Mouse (Mus musculus) stomach, embryonic 16.5 days (tissue): ENCODE measurements around the gene Olfr1440. TPM values are rescaled to one million over a fixed set of nuclear protein-coding genes. Genes with fewer than 3 reads are reported as not detected.

Source experiments
- ATAC-seq: fragments of 200-750 bp; cut with Nextera tagmentation; 2 replicates; pipeline ENCODE4 v1.8.0; 2017; ENCODE audit warnings: moderate number of reproducible peaks, moderate TSS enrichment; ENCODE audit not compliant: insufficient read depth, low FRiP score
- H3K27ac ChIP-seq: fragments of 300-500 bp; sonication (generic); 2 replicates; pipeline ENCODE4 v1.5.1; 2014; ENCODE audit warnings: low read length
- H3K27me3 ChIP-seq: fragments of 300-500 bp; sonication (generic); 2 replicates; pipeline ENCODE4 v1.6.1; 2014; ENCODE audit warnings: low read length, control low read depth, mixed read lengths; ENCODE audit not compliant: control insufficient read depth, insufficient read depth
- H3K36me3 ChIP-seq: fragments of 300-500 bp; sonication (generic); 2 replicates; pipeline ENCODE4 v1.6.1; 2014; ENCODE audit warnings: low read length; ENCODE audit not compliant: control insufficient read depth, insufficient read depth
- H3K4me1 ChIP-seq: fragments of 300-500 bp; sonication (generic); 2 replicates; pipeline ENCODE4 v1.6.1; 2014; ENCODE audit warnings: low read length, control low read depth, mixed read lengths; ENCODE audit not compliant: control insufficient read depth, insufficient read depth
- H3K4me2 ChIP-seq: fragments of 300-500 bp; sonication (generic); 2 replicates; pipeline ENCODE4 v1.6.1; 2014; ENCODE audit warnings: low read depth, low read length, mixed read lengths
- H3K4me3 ChIP-seq: fragments of 300-500 bp; sonication (generic); replicated peaks from 2 replicates; pipeline ENCODE4 v1.5.1; 2014; ENCODE audit warnings: mild to moderate bottlenecking, low read length
- H3K9ac ChIP-seq: fragments of 300-500 bp; sonication (generic); 2 replicates; pipeline ENCODE4 v1.6.1; 2014; ENCODE audit warnings: low read length
- H3K9me3 ChIP-seq: fragments of 300-500 bp; sonication (generic); replicated peaks from 2 replicates; pipeline ENCODE4 v1.6.1; 2016; ENCODE audit warnings: low read length, control low read depth; ENCODE audit not compliant: control insufficient read depth
- WGBS: fragments of 180-500 bp; shearing (Covaris S2); extraction: QIAGEN DNeasy Blood & Tissue Kit; methylation state at CpG from one replicate; pipeline ENCODE4 v1.1.7; 2014; 5-methylcytosine and 5-hydroxymethylcytosine counted together
- polyA plus RNA-seq: library from polyadenylated mRNA; unstranded; fragments of >200 nt; fragmentation: Nextera tagmentation; extraction: Ambion mirVana; gene quantifications from 2 replicates; pipeline ENCODE4 v1.2.1, GENCODE M21; 2015

The Olfr1440 gene
- polyA plus RNA-seq, 1 experiment from 2014 or later = not detected

- no peak overlapping the region for H3K4me3 ChIP-seq
- H3K36me3 ChIP-seq = no peaks in the 10 kb centered on the region
- no peak overlapping the region for H3K4me2 ChIP-seq
- H3K4me1 ChIP-seq = no peaks in the 10 kb centered on the region
- H3K27ac ChIP-seq = no peak overlapping the region
- no peak overlapping the region for H3K9ac ChIP-seq
- 13% methylated on average over 2 of the region's 2 CpGs for WGBS
- no peaks in the 10 kb centered on the region for H3K27me3 ChIP-seq
- no peaks in the 10 kb centered on the region for H3K9me3 ChIP-seq
- no peak for ATAC-seq
Measured at GRCm38 (mm10) chr19:12433033-12433432, 46.0 kb downstream of the Olfr1440 start.

- ATAC-seq = no peak
- no peaks in the 10 kb centered on the region for H3K27me3 ChIP-seq
- no peaks in the 10 kb centered on the region for H3K9me3 ChIP-seq
Measured at GRCm38 (mm10) chr19:12435011-12435416, 47.9 kb downstream of the Olfr1440 start.

GRCm38 (mm10) chr19:12435750-12436524 is 48.9 kb downstream of the Olfr1440 start:
- H3K27ac ChIP-seq = 0 out of 2 replicates have a peak overlapping the region, but pooled peaks have one; percentile 11
- WGBS = 75% methylated on average over 4 of the region's 4 CpGs
- H3K4me1 ChIP-seq = no peaks in the 10 kb centered on the region
- H3K4me3 ChIP-seq = no peak overlapping the region
- no peaks in the 10 kb centered on the region for H3K36me3 ChIP-seq
- H3K9me3 ChIP-seq = no peaks in the 10 kb centered on the region
- no peak overlapping the region for H3K9ac ChIP-seq
- ATAC-seq = no peak; the same call in 1 of the 2 replicates
- H3K4me2 ChIP-seq = no peak overlapping the region
- H3K27me3 ChIP-seq = no peaks in the 10 kb centered on the region

More at GRCm38 (mm10) chr19:12435011-12435416, 47.9 kb downstream of the Olfr1440 start:
- H3K4me2 ChIP-seq = no peak overlapping the region
- H3K4me3 ChIP-seq = no peak overlapping the region
- H3K9ac ChIP-seq = no peak overlapping the region
- no peaks in the 10 kb centered on the region for H3K4me1 ChIP-seq
- no peaks in the 10 kb centered on the region for H3K36me3 ChIP-seq
- no peak overlapping the region for H3K27ac ChIP-seq
- 83% methylated on average over 4 of the region's 4 CpGs for WGBS

GRCm38 (mm10) chr19:12439581-12439980 is 52.5 kb downstream of the Olfr1440 start:
- H3K27me3 ChIP-seq = no peaks in the 10 kb centered on the region
- no peak overlapping the region for H3K4me3 ChIP-seq
- WGBS = 45% methylated on average over 1 of the region's 1 CpGs
- H3K36me3 ChIP-seq = no peaks in the 10 kb centered on the region
- H3K4me2 ChIP-seq = no peak overlapping the region
- no peak overlapping the region for H3K27ac ChIP-seq
- no peaks in the 10 kb centered on the region for H3K9me3 ChIP-seq
- no peaks in the 10 kb centered on the region for H3K4me1 ChIP-seq
- no peak overlapping the region for H3K9ac ChIP-seq
- no peak for ATAC-seq

- H3K36me3 ChIP-seq = no peaks in the 10 kb centered on the region
- H3K27ac ChIP-seq = no peak overlapping the region
- H3K4me1 ChIP-seq = no peaks in the 10 kb centered on the region
- no peak overlapping the region for H3K9ac ChIP-seq
- H3K4me3 ChIP-seq = no peak overlapping the region
- no peak overlapping the region for H3K4me2 ChIP-seq
- no peak for ATAC-seq
- H3K27me3 ChIP-seq = no peaks in the 10 kb centered on the region
- H3K9me3 ChIP-seq = no peaks in the 10 kb centered on the region
- WGBS = 57% methylated on average over 5 of the region's 5 CpGs
Measured at GRCm38 (mm10) chr19:12440103-12440725, 53.1 kb downstream of the Olfr1440 start.

GRCm38 (mm10) chr19:12442560-12442959 is 55.5 kb downstream of the Olfr1440 start:
- no peaks in the 10 kb centered on the region for H3K36me3 ChIP-seq
- no peak overlapping the region for H3K4me3 ChIP-seq
- H3K9ac ChIP-seq = no peak overlapping the region
- H3K4me1 ChIP-seq = no peaks in the 10 kb centered on the region
- no peak for ATAC-seq
- 78% methylated on average over 4 of the region's 4 CpGs for WGBS
- no peak overlapping the region for H3K4me2 ChIP-seq
- no peaks in the 10 kb centered on the region for H3K9me3 ChIP-seq
- no peak overlapping the region for H3K27ac ChIP-seq
- H3K27me3 ChIP-seq = no peaks in the 10 kb centered on the region

GRCm38 (mm10) chr19:12445014-12445413 is 57.9 kb downstream of the Olfr1440 start:
- no peaks in the 10 kb centered on the region for H3K27me3 ChIP-seq
- H3K4me2 ChIP-seq = no peak overlapping the region
- WGBS = 78% methylated on average over 3 of the region's 3 CpGs
- no peaks in the 10 kb centered on the region for H3K9me3 ChIP-seq
- H3K4me3 ChIP-seq = no peak overlapping the region
- H3K9ac ChIP-seq = no peak overlapping the region
- no peak overlapping the region for H3K27ac ChIP-seq
- no peaks in the 10 kb centered on the region for H3K36me3 ChIP-seq
- no peaks in the 10 kb centered on the region for H3K4me1 ChIP-seq
- no peak for ATAC-seq

Other genes starting within 250 kb of the Olfr1440 start
- not detected in 2 replicates for gene Olfr1555-ps1, start 217.2 kb upstream of the Olfr1440 start, polyA plus RNA-seq
- not detected in 2 replicates for gene Olfr1431, start 186.6 kb upstream of the Olfr1440 start, polyA plus RNA-seq
- not detected in 2 replicates for gene Olfr1432, start 154.7 kb upstream of the Olfr1440 start, polyA plus RNA-seq
- gene Olfr262, start 145.6 kb upstream of the Olfr1440 start, polyA plus RNA-seq = not detected in 2 replicates
- gene Olfr235, start 126.2 kb upstream of the Olfr1440 start, polyA plus RNA-seq = not detected in 2 replicates
- gene Olfr1434, start 107.4 kb upstream of the Olfr1440 start, polyA plus RNA-seq = not detected in 2 replicates
- gene Olfr1436, start 88.1 kb upstream of the Olfr1440 start, polyA plus RNA-seq = not detected in 2 replicates
- gene Olfr1437, start 62.2 kb upstream of the Olfr1440 start, polyA plus RNA-seq = not detected in 2 replicates
- not detected in 2 replicates for gene Olfr1438-ps1, start 51.4 kb upstream of the Olfr1440 start, polyA plus RNA-seq
- not detected in 2 replicates for gene Olfr1441, start 30.2 kb downstream of the Olfr1440 start, polyA plus RNA-seq
- gene Pfpl, start 40.6 kb downstream of the Olfr1440 start, polyA plus RNA-seq = not detected in 2 replicates
- 1.3 and 1.8 TPM in 2 replicates for gene Mpeg1, start 73.5 kb downstream of the Olfr1440 start, polyA plus RNA-seq
- gene Dtx4, start 114.2 kb downstream of the Olfr1440 start, polyA plus RNA-seq = 14.7 and 15.7 TPM in 2 replicates
- gene Fam111a, start 158.5 kb downstream of the Olfr1440 start, polyA plus RNA-seq = 21.1 and 23.5 TPM in 2 replicates
- gene Gm4952, start 212.7 kb downstream of the Olfr1440 start, polyA plus RNA-seq = 0.70 and 1.0 TPM in 2 replicates
- gene Glyat, start 246.0 kb downstream of the Olfr1440 start, polyA plus RNA-seq = 0.05 TPM in 1 of 2 replicates, not detected in the other